Mouse (Mus musculus): Measurements from ENCODE around the gene Lrch1.

DNA sequence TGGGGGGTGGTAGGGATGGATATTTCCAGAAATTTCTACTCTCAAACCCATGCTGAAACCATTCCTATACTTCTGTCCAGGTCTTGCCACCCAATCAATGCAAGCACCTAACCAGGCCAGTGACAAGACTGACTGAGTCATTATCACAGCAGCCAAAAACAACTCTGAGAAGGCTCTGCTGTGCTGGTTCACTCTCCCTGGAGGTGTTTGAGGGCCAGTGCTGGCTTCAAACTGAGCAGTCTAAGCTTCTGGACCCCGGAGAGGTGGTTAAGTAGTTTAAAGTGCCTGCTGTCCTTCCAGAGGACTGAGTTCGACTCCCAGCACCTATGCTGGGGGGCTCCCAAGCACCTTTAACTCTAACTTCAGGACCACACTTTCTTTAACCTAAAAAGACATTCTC is 107.3 kb downstream of the Lrch1 start:
- no peak for TF ChIP-seq CTCF (IDR thresholded peaks at IDR 0.05; ENCODE audit: extremely low read depth, insufficient read depth, insufficient read length, insufficient replicate concordance)
- no peak for TF ChIP-seq POLR2A (IDR thresholded peaks at IDR 0.05; ENCODE audit: low read depth, low read length)
